8 mouse cellular contexts compared by ENCODE assay signal in genomic region chr2:146611886-146612521, GRCm38 (mm10).
A peak's percentile ranks its signal among the peaks of the same experiment; 100 is the strongest.
DNase-seq lines count a peak whose midpoint lies in the region; ATAC-seq lines count a peak whose summit lies in the region.

No protein-coding gene starts in this region.

- H3K4me2 ChIP-seq in limb, embryonic 11.5 days (ENCODE audit: low read depth, severe bottlenecking): no peak overlapping the region

- H3K36me3 ChIP-seq in limb, embryonic 11.5 days (ENCODE audit: control insufficient read depth, insufficient read depth, low read length): no peaks in the 10 kb centered on the region

- DNase-seq in 416B (ENCODE audit: low read depth): peak; percentile 78
- peak; percentile 79 for DNase-seq in adrenal gland, postnatal 10 days
- DNase-seq in embryo, embryonic 11.5 days (ENCODE audit: low read depth, low spot score): peak; percentile 63
- peak; percentile 73 for DNase-seq in kidney, adult 18-20 months
- peak; percentile 87 for DNase-seq in limb, embryonic 11.5 days (ENCODE audit: low spot score)
- peak; percentile 72 for DNase-seq in naive thymus-derived CD4-positive, alpha-beta T cell, adult 2 months (ENCODE audit: low read depth)
- DNase-seq in spleen, postnatal 36 days (ENCODE audit: low spot score in 2 of 2): peak; percentile 6 to 24

- H3K9me3 ChIP-seq in limb, embryonic 11.5 days (ENCODE audit: control insufficient read depth, low read length): no peaks in the 10 kb centered on the region

- H3K27ac ChIP-seq in limb, embryonic 11.5 days (replicated peaks; ENCODE audit: low read depth, low read length): no peak overlapping the region

- 43% methylated on average over 6 of the region's 6 CpGs for WGBS in limb, embryonic 11.5 days

- no peak overlapping the region for H3K9ac ChIP-seq in limb, embryonic 11.5 days (ENCODE audit: low read length)

- peak; percentile 85 for ATAC-seq in granulocyte monocyte progenitor cell, adult 5-6 weeks (replicated peaks; ENCODE audit: poor library complexity, severe bottlenecking)
- ATAC-seq in limb, embryonic 11.5 days (ENCODE audit: insufficient number of reproducible peaks, low FRiP score, low TSS enrichment, low read depth): no peak

- H3K4me3 ChIP-seq in limb, embryonic 11.5 days (ENCODE audit: low read depth, low read length): no peak overlapping the region

- H3K27me3 ChIP-seq in limb, embryonic 11.5 days (ENCODE audit: control insufficient read depth, insufficient read depth, low read length): no peaks in the 10 kb centered on the region

- H3K4me1 ChIP-seq in limb, embryonic 11.5 days (ENCODE audit: control insufficient read depth, insufficient read depth, low read length): no peaks in the 10 kb centered on the region

Comparison
In these comparisons a context has a peak if more than half of its experiments do, and no peak if none do; other contexts are left out.
1. DNase-seq: peak in every context shown above with its lines; median percentile 87 in limb, embryonic 11.5 days; 79 in adrenal gland, postnatal 10 days; 78 in 416B; 73 in kidney, adult 18-20 months; 72 in naive thymus-derived CD4-positive, alpha-beta T cell, adult 2 months; 63 in embryo, embryonic 11.5 days; 15 in spleen, postnatal 36 days.